Mouse (Mus musculus) liver, postnatal 0 days (tissue): ENCODE measurements around the gene Camta1. TPM values are rescaled to one million over a fixed set of nuclear protein-coding genes. Genes with fewer than 3 reads are reported as not detected.

ENCODE experiments used
- ATAC-seq: fragments of 200-750 bp; cut with Nextera tagmentation; 2 replicates; pipeline ENCODE4 v1.8.0; 2017; ENCODE audit warnings: mild to moderate bottlenecking, moderate library complexity
- DNase-seq: peaks from one replicate; pipeline ENCODE4 v3.0.0-alpha.2; 2016
- H3K27ac ChIP-seq: fragments of 300-500 bp; sonication (generic); 2 replicates; pipeline ENCODE4 v1.5.1; 2014; ENCODE audit warnings: antibody characterized with exemption, moderate library complexity, mild to moderate bottlenecking, low read depth
- H3K27me3 ChIP-seq: fragments of 300-500 bp; sonication (generic); 2 replicates; pipeline ENCODE4 v1.6.1; 2014; ENCODE audit warnings: low read length, control low read depth, mixed read lengths; ENCODE audit not compliant: insufficient read depth
- H3K36me3 ChIP-seq: fragments of 300-500 bp; sonication (generic); replicated peaks from 2 replicates; pipeline ENCODE4 v1.6.1; 2014; ENCODE audit warnings: mild to moderate bottlenecking, control low read depth, low read length, moderate library complexity, mixed read lengths; ENCODE audit not compliant: insufficient read depth
- H3K4me1 ChIP-seq: fragments of 300-500 bp; sonication (generic); 2 replicates; pipeline ENCODE4 v1.6.1; 2014; ENCODE audit warnings: antibody characterized with exemption, mild to moderate bottlenecking, control low read depth; ENCODE audit not compliant: insufficient read depth
- H3K4me2 ChIP-seq: fragments of 300-500 bp; sonication (generic); 2 replicates; pipeline ENCODE4 v1.6.1; 2014; ENCODE audit warnings: low read depth, mild to moderate bottlenecking, low read length, moderate library complexity, mixed read lengths
- H3K4me3 ChIP-seq: fragments of 300-500 bp; sonication (generic); 2 replicates; pipeline ENCODE4 v1.5.1; 2014; ENCODE audit warnings: low read depth, low read length
- H3K9ac ChIP-seq: fragments of 300-500 bp; sonication (generic); replicated peaks from 2 replicates; pipeline ENCODE4 v1.6.1; 2014; ENCODE audit warnings: mild to moderate bottlenecking, moderate library complexity
- H3K9me3 ChIP-seq: fragments of 300-500 bp; sonication (generic); 2 replicates; pipeline ENCODE4 v1.6.1; 2016; ENCODE audit warnings: mild to moderate bottlenecking, control low read depth, low read length, mixed read lengths
- CTCF ChIP-seq: sonication (generic); IDR thresholded peaks from 2 replicates; pipeline ENCODE4 v1.5.1; 2016; ENCODE audit warnings: antibody characterized with exemption, low read depth
- EP300 ChIP-seq: IDR thresholded peaks from 2 replicates; pipeline ENCODE4 v1.6.1; 2016; ENCODE audit warnings: antibody characterized with exemption, low read depth, mild to moderate bottlenecking
- WGBS: fragments of 180-500 bp; shearing (Covaris S2); extraction: QIAGEN DNeasy Blood & Tissue Kit; methylation state at CpG from one replicate; pipeline ENCODE4 v1.1.7; 2014; ENCODE audit not compliant: insufficient replicate concordance; 5-methylcytosine and 5-hydroxymethylcytosine counted together
- polyA plus RNA-seq: library from polyadenylated mRNA; unstranded; fragments of >200 nt; fragmentation: Nextera tagmentation; extraction: Ambion mirVana; gene quantifications from 2 replicates; pipeline ENCODE4 v1.2.1, GENCODE M21; 2015

Gene Camta1
- polyA plus RNA-seq, 1 experiment from 2014 or later, result 48.3 TPM

GRCm38 (mm10) chr4:151211992-151212391, 649.7 kb downstream of the Camta1 start:
- H3K27me3 ChIP-seq, result no peaks in the 10 kb centered on the region
- H3K9ac ChIP-seq, result no peak overlapping the region
- no peaks in the 10 kb centered on the region for H3K9me3 ChIP-seq
- TF ChIP-seq CTCF (no peak), EP300 (no peak)
- no peak overlapping the region for H3K4me3 ChIP-seq
- H3K27ac ChIP-seq, result no peak overlapping the region
- no peaks in the 10 kb centered on the region for H3K4me1 ChIP-seq
- WGBS, result 74% methylated on average over 6 of the region's 6 CpGs
- H3K36me3 ChIP-seq, result no peaks in the 10 kb centered on the region
- DNase-seq, result no peak
- ATAC-seq, result no peak
- no peak overlapping the region for H3K4me2 ChIP-seq

- H3K4me3 ChIP-seq, result no peak overlapping the region
- ATAC-seq (no peak), DNase-seq (no peak)
- no peaks in the 10 kb centered on the region for H3K36me3 ChIP-seq
- H3K9me3 ChIP-seq, result no peaks in the 10 kb centered on the region
- no peaks in the 10 kb centered on the region for H3K4me1 ChIP-seq
- H3K4me2 ChIP-seq, result no peak overlapping the region
- H3K27me3 ChIP-seq, result no peaks in the 10 kb centered on the region
- no peak overlapping the region for H3K27ac ChIP-seq
- no peak overlapping the region for H3K9ac ChIP-seq
- TF ChIP-seq CTCF, result no peak
- no peak for TF ChIP-seq EP300
- 86% methylated on average over 7 of the region's 7 CpGs for WGBS
Observed at GRCm38 (mm10) chr4:151207566-151207965, 654.1 kb downstream of the Camta1 start.

- H3K27ac ChIP-seq, result no peak overlapping the region
- H3K4me2 ChIP-seq, result no peak overlapping the region
- TF ChIP-seq CTCF (no peak), EP300 (no peak)
- H3K9me3 ChIP-seq, result no peaks in the 10 kb centered on the region
- WGBS, result 71% methylated on average over 6 of the region's 6 CpGs
- no peaks in the 10 kb centered on the region for H3K27me3 ChIP-seq
- no peaks in the 10 kb centered on the region for H3K4me1 ChIP-seq
- ATAC-seq (no peak), DNase-seq (no peak)
- no peak overlapping the region for H3K4me3 ChIP-seq
- H3K9ac ChIP-seq, result no peak overlapping the region
- no peaks in the 10 kb centered on the region for H3K36me3 ChIP-seq
Observed at GRCm38 (mm10) chr4:151202891-151203290, 658.8 kb downstream of the Camta1 start.

GRCm38 (mm10) chr4:151200316-151200715, 661.4 kb downstream of the Camta1 start:
- WGBS, result 80% methylated on average over 9 of the region's 9 CpGs
- H3K36me3 ChIP-seq, result no peaks in the 10 kb centered on the region
- ATAC-seq, result no peak
- no peak overlapping the region for H3K27ac ChIP-seq
- H3K4me2 ChIP-seq, result no peak overlapping the region
- H3K9me3 ChIP-seq, result no peaks in the 10 kb centered on the region
- no peaks in the 10 kb centered on the region for H3K27me3 ChIP-seq
- no peak overlapping the region for H3K4me3 ChIP-seq
- no peak overlapping the region for H3K9ac ChIP-seq
- TF ChIP-seq EP300 (no peak), CTCF (no peak)
- H3K4me1 ChIP-seq, result no peaks in the 10 kb centered on the region
- no peak for DNase-seq

GRCm38 (mm10) chr4:151195126-151195525, 666.5 kb downstream of the Camta1 start:
- H3K27ac ChIP-seq, result no peak overlapping the region
- no peak overlapping the region for H3K9ac ChIP-seq
- no peak for TF ChIP-seq CTCF
- no peak for TF ChIP-seq EP300
- H3K4me3 ChIP-seq, result no peak overlapping the region
- H3K36me3 ChIP-seq, result no peaks in the 10 kb centered on the region
- H3K9me3 ChIP-seq, result no peaks in the 10 kb centered on the region
- H3K27me3 ChIP-seq, result no peaks in the 10 kb centered on the region
- no peak overlapping the region for H3K4me2 ChIP-seq
- 29% methylated on average over 10 of the region's 10 CpGs for WGBS
- ATAC-seq (no peak), DNase-seq (no peak)
- H3K4me1 ChIP-seq, result no peaks in the 10 kb centered on the region

GRCm38 (mm10) chr4:151194715-151195097, 667.0 kb downstream of the Camta1 start:
- Histone ChIP-seq H3K4me3 (no peak overlapping the region), H3K27ac (no peak overlapping the region), H3K4me2 (no peak overlapping the region), H3K27me3 (no peaks in the 10 kb centered on the region), H3K4me1 (no peaks in the 10 kb centered on the region), H3K36me3 (no peaks in the 10 kb centered on the region), H3K9ac (no peak overlapping the region), H3K9me3 (no peaks in the 10 kb centered on the region)
- DNase-seq (no peak), ATAC-seq (no peak)
- WGBS, result 36% methylated on average over 4 of the region's 4 CpGs
- TF ChIP-seq EP300, result no peak
- no peak for TF ChIP-seq CTCF

GRCm38 (mm10) chr4:151194030-151194714, 667.5 kb downstream of the Camta1 start:
- no peaks in the 10 kb centered on the region for H3K27me3 ChIP-seq
- TF ChIP-seq CTCF, result no peak
- TF ChIP-seq EP300, result no peak
- no peaks in the 10 kb centered on the region for H3K4me1 ChIP-seq
- H3K27ac ChIP-seq, result no peak overlapping the region
- H3K9ac ChIP-seq, result no peak overlapping the region
- ATAC-seq (no peak), DNase-seq (no peak)
- no peak overlapping the region for H3K4me2 ChIP-seq
- H3K36me3 ChIP-seq, result no peaks in the 10 kb centered on the region
- 46% methylated on average over 11 of the region's 11 CpGs for WGBS
- H3K4me3 ChIP-seq, result no peak overlapping the region
- no peaks in the 10 kb centered on the region for H3K9me3 ChIP-seq
